Mouse (Mus musculus) urinary bladder, postnatal 25 days (tissue): ENCODE measurements at regions not wholly inside any gene's neighbourhood (a gene's known extent, or its start where the extent isn't known, plus 50 kb on each side); places are given as distances from the start of the nearest gene placed in this dataset.

Experiments
- DNase-seq: peaks from one replicate; pipeline ENCODE4 v3.0.0; 2022; ENCODE audit warnings: low spot score

- DNase-seq: no peak
These were observed 577.1 kb upstream of the Gm19410 start for GRCm38 (mm10) chr8:35188531-35188930.

DNA sequence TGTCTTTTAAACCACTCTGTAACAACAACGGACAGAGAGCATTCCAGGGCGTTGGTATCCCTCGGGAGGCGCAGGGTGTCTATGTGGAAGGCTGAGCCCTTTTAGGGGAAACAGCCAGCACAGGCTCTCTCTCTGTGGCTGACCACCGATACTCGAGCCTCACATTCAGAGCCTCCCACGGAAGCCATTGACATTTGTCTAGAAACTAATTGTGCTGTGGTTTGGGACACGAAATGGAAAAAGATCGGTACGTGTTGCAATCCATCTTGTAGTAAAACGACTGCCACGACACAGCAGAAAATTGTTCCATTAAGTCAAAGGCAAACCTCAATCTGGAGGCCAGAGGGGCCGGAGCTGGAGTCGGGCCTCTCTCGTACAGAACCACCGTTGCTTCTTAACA is 575.9 kb upstream of the Gm19410 start:
- DNase-seq: no peak

GRCm38 (mm10) chr8:35192515-35192914 is 573.1 kb upstream of the Gm19410 start:
- no peak for DNase-seq

- DNase-seq: no peak
These were observed 571.8 kb upstream of the Gm19410 start for GRCm38 (mm10) chr8:35193771-35194170.

DNA sequence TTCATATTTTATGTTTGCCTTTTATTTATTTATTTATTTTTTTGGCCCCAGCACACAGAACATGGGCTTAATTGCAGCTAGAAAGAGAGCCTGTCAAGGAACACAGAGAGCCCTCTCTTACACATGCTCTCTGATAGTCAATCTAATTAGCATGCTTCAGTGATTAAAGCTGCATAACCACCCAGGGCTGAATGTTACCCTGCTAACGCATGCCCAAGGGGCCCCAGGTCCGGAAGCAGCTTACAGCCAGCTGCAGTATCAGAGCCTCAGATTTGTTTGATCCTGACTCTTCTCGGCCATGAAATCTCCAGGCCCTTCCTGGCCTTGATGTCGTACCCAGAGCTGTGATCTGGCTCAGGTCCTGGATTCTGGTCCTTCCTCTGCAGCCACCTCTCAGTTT is 569.4 kb upstream of the Gm19410 start:
- no peak for DNase-seq

DNA sequence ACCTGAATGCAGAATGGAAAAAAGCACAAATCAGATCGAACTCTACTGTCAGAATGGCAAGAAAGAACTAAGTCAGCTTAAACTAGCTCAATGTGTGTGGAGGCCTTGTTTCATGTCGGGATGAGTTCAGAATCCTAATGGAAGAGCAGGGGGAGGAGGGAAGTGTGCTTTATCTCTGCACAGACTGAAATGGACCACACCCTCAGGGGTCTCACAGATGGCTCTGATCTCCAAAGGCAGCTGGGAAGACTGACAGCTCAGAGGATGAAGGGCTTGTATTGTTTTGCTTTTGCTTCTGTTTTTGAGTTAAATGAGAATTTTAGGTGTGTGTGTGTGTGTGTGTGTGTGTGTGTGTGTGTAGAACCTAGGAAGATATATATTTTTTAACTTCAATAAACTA is 566.8 kb upstream of the Gm19410 start:
- no peak for DNase-seq

- peak; percentile 48 for DNase-seq
These were observed 564.2 kb upstream of the Gm19410 start for GRCm38 (mm10) chr8:35201416-35201815.

DNA sequence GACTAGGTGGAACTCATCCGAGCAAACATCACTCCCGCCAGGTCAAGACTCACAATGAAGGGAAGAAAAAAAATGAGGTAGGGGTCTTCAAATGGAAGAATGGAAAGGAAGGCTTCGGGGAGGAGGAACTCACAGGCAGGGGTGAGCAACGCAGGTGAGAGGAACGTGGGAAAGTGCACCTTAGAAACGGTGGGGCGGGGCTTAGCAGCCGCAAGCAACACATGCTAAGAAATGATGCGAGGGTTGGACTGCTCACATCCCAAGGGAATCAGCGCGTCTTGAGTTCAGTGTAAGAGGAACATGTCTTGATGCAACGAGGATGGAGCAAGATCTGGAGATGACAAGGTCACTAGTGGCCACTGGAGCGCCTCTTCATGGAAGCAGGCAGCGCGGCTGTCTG is 560.6 kb upstream of the Gm19410 start:
- no peak for DNase-seq

- DNase-seq: peak; percentile 51
These were observed 560.1 kb upstream of the Gm19410 start for GRCm38 (mm10) chr8:35205536-35205935.

DNA sequence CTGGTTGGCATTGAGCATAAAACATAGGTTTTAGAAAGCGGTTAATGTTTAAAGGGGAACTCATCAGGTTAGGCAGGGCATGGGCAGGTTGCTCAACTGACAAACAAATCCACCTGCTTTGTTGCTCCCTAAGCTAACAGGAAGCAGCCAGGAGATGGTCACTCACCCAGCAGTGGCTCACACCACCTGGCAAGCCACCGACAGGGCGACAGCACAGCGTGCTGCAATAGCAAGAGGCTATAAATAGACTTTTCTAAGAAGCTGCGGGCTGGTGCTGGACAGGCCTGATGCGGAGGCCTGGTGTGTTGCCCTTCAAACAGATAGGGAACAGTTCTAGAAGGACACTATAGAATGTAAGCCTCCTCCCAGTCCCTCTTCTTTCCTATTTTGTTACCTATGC is 559.3 kb upstream of the Gm19410 start:
- no peak for DNase-seq

- no peak for DNase-seq
These were observed 557.2 kb upstream of the Gm19410 start for GRCm38 (mm10) chr8:35208357-35208756.

DNA sequence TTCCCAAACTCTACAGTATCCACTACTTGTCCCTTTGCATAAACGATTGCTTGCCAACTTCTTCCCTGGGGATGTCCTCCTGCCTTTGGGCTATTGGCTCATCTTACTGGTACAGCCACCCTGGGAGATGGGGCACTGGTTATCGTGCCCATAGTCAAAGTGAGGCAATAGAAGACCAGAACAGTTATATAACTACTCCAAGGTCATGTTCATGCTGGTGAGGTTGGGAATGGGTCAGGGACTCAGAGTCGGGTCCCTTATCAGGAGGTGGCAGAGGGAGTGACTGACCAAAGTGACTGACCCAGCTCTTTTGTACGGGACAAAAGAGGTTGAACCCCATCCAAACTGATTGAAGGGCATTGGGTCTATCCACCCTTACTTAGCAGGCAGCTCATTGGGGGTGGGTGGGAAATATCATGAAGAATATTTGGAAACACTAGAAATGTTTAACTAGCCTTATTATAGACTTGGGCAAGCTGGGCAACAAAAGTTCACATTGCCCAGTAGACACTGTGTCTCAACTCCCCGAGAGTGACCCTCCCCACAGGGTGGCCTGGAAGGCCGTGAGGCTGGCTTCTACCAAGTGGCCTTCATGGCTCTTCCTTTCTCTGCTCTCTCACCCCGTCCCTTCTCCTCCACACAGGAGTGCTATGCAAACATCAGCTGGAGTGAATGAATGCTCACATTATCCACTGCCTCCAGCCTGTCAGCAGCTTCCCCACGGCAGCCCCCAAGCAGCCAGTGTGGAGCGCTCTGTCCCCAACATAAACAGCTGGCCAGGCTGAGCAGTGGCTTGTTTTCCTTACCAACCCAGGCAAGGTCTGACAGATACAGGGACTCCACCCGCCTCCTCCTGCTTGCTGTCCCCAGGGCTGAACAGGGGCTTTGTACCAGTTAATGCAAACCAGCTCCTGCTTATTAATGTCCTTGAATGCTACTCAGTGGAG is 553.8 kb upstream of the Gm19410 start:
- no peak for DNase-seq

- DNase-seq: no peak
These were observed 552.1 kb upstream of the Gm19410 start for GRCm38 (mm10) chr8:35213515-35213914.

- DNase-seq: no peak
These were observed 548.0 kb upstream of the Gm19410 start for GRCm38 (mm10) chr8:35217604-35218003.

- DNase-seq: no peak
These were observed 547.3 kb upstream of the Gm19410 start for GRCm38 (mm10) chr8:35218327-35218726.

DNA sequence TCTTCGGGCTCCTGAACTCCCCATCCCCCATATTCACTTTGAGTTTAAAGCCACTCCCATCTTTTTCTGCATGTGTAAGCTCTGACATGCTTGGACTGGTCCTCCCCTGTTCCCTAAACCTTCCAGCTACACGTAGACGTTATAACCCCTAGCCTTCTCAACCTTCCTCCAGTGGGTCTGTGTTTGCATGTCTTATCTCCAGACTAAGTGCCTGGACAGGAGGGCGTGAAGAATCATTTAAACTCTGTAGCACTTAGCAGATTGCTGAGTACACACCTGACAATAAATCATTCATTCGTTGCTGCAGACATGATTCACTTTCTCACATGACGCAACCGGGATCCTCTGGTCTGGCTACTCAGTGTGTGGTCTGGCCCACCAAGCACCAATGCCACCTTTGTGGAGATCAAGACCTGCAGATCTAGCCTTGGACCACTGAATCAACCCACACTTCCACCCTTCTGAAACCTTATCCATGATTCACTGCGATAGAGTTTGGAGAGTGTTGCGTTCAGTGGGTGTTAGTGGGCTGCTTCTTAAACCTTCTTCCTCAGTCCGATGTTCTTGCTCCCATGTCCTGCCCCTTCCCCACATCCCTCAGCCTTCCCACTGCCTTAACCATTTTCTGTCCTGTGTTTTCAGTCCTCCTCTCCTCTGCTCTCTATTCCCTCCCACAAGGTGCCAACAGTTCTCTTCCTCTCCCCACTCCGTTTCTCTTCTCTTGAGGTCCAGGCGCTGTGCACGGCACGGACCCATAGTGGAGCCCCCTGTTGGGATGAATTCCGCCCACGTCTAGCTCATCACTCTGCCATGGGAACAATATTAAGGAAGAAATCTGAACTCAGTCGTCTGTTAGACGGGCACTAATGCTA is 541.3 kb upstream of the Gm19410 start:
- DNase-seq: no peak

DNA sequence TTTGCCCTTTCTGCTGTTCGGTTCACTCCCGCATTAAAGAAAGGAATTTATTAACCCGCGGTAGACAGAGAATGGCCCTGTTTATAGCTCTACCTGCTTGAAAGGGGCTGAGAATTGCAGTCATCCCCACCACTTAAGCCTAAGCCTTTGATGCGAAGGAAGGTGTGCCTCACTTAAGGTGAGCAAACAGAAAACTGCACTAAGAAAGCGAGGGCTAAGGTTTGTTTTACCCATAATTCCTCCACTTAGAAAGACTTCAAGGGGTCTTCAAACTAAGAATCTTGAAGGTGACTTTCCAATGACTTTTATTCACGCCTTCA is 540.7 kb upstream of the Gm19410 start:
- DNase-seq: no peak

GRCm38 (mm10) chr8:35227079-35227478 is 538.5 kb upstream of the Gm19410 start:
- DNase-seq: no peak

- no peak for DNase-seq
These were observed 537.1 kb upstream of the Gm19410 start for GRCm38 (mm10) chr8:35228449-35228848.

DNA sequence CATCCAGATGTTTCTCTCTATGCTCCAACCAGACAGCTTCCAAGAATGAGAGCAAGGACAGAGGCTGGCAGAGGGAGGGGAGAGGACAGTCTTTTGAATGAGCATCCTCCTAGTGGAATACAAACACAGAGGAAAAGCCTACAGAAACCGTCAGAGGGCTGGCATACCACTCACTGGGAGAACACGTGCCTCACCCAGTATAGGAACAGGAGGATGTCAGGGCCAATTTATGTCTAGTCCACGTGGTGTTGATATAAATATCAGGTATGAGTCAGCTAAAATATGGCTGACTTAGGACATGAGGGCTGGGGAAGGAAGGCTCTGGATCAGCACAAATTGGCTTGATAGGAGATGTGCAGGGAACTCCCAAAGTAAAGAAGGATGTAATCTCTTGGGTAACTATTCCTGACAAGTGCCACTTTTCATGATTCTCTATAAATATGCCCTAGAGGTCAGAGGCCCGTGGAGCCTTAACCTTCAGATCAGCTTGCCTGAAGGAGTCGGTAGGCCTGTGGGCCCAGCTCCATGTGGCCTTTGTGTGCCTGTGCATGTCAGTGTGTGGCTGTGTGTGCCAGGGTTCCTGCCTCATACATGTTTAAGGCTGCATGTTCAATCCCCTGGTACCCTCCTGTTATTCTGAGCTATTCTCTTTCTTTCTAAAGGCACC is 531.9 kb upstream of the Gm19410 start:
- no peak for DNase-seq

DNA sequence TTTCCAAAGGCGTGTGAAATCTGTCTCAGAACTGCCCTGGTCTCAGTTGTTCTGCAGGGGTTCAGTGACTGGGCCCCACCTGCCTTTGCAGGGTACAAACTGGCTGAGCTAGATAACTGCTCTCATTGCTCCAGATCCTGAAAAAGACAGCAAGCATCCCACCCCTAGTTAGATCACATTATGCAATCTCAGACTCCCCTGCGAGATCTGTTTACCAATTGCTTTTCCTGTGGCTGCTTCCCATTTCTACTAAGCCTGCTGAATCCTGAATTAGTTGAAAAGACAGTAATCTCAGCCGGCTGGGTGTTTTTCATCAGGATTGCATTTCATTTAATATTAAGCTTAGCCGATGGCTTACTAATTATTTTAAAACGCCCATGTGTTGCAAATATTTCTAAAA is 531.2 kb upstream of the Gm19410 start:
- DNase-seq: no peak

DNA sequence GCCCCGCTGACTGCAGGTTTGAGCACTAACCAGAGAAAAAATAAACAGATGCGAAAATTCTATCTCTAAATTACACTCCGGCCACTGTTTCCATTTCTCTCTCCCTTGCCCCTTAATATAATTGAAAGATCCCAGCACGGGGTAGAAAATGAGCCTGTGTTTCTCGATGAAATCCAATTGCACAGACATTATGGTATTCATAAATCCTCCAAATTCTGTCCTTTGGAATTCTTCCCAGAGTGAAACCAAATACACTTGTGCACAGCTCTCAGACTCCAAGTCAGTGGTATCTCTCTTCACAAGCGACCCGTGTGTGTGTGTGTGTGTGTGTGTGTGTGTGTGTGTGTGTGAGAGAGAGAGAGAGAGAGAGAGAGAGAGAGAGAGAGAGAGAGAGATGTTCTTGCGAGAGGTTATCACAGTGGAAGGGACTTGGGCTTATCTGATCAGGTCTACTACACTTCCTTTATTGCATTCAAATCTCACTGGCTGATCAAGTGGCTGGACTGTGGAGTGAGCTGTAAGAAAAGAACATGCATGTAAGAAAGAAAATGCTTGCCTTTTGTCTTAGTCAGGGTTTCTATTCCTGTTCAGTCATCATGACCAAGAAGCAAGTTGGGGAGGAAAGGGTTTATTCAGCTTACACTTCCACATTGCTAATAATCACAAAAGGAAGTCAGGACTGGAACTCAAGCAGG is 529.6 kb upstream of the Gm19410 start:
- DNase-seq: no peak
